Mouse (Mus musculus) G1E-ER4 (cell line): ENCODE data around the gene Olfr64. TPM values are rescaled to one million over a fixed set of nuclear protein-coding genes. Genes with fewer than 3 reads are reported as not detected.

ENCODE experiments used
- GATA1 ChIP-seq: IDR thresholded peaks from one replicate; pipeline ENCODE4 v1.8.0; 2012; ENCODE audit warnings: low read length, inconsistent platforms
- polyA plus RNA-seq: library from polyadenylated mRNA; stranded (reverse); fragments of >175 nt; gene quantifications from 2 replicates; pipeline ENCODE4 v1.2.3, GENCODE M21; 2012

Gene Olfr64
- polyA plus RNA-seq, 1 experiment = not detected

GRCm38 (mm10) chr7:103853090-103853489, 41.2 kb downstream of the Olfr64 start, which contains the start of gene Hbb-y:
TSS of gene Hbb-y (minus strand) at chr7:103853216.
- no peak for TF ChIP-seq GATA1

GRCm38 (mm10) chr7:103844525-103845325, 49.6 kb downstream of the Olfr64 start:
- no peak for TF ChIP-seq GATA1

- no peak for TF ChIP-seq GATA1
Observed at GRCm38 (mm10) chr7:103843034-103843433, 51.3 kb downstream of the Olfr64 start, which contains the start of gene Hbb-bh1. TSS of gene Hbb-bh1 (minus strand) at chr7:103843164.

- no peak for TF ChIP-seq GATA1
Observed at GRCm38 (mm10) chr7:103840268-103840667, 54.0 kb downstream of the Olfr64 start, which contains the start of gene Hbb-bh2. TSS of gene Hbb-bh2 (minus strand) at chr7:103840520.

Other genes starting within 250 kb of the Olfr64 start
- not detected in 2 replicates for gene Olfr623, start 230.8 kb downstream of the Olfr64 start, polyA plus RNA-seq
- not detected in 2 replicates for gene Olfr624, start 223.3 kb downstream of the Olfr64 start, polyA plus RNA-seq
- gene Olfr625-ps1, start 211.8 kb downstream of the Olfr64 start, polyA plus RNA-seq = not detected in 2 replicates
- not detected in 2 replicates for gene Olfr243, start 179.8 kb downstream of the Olfr64 start, polyA plus RNA-seq
- gene Olfr628, start 164.1 kb downstream of the Olfr64 start, polyA plus RNA-seq = not detected in 2 replicates
- gene Olfr629, start 149.5 kb downstream of the Olfr64 start, polyA plus RNA-seq = not detected in 2 replicates
- not detected in 2 replicates for gene Olfr630, start 137.2 kb downstream of the Olfr64 start, polyA plus RNA-seq
- gene Olfr69, start 122.9 kb downstream of the Olfr64 start, polyA plus RNA-seq = not detected in 2 replicates
- gene Olfr68, start 114.8 kb downstream of the Olfr64 start, polyA plus RNA-seq = not detected in 2 replicates
- gene Olfr67, start 102.7 kb downstream of the Olfr64 start, polyA plus RNA-seq = not detected in 2 replicates
- gene Hbb-bt, start 80.5 kb downstream of the Olfr64 start, polyA plus RNA-seq = 31.6 and 77.2 TPM in 2 replicates
- 5,963 and 6,563 TPM in 2 replicates for gene Hbb-bs, start 66.4 kb downstream of the Olfr64 start, polyA plus RNA-seq
- gene Hbb-bh2, start 54.0 kb downstream of the Olfr64 start, polyA plus RNA-seq = not detected in 2 replicates
- gene Hbb-bh1, start 51.3 kb downstream of the Olfr64 start, polyA plus RNA-seq = not detected in 2 replicates
- gene Hbb-y, start 41.3 kb downstream of the Olfr64 start, polyA plus RNA-seq = not detected in 2 replicates
- gene Olfr66, start 8.2 kb downstream of the Olfr64 start, polyA plus RNA-seq = not detected in 2 replicates
- gene Olfr65, start 9.0 kb upstream of the Olfr64 start, polyA plus RNA-seq = not detected in 2 replicates
- gene Olfr631, start 34.3 kb upstream of the Olfr64 start, polyA plus RNA-seq = not detected in 2 replicates
- gene Olfr632, start 39.9 kb upstream of the Olfr64 start, polyA plus RNA-seq = not detected in 2 replicates
- not detected in 2 replicates for gene Olfr633, start 50.0 kb upstream of the Olfr64 start, polyA plus RNA-seq
- gene Olfr635, start 76.7 kb upstream of the Olfr64 start, polyA plus RNA-seq = not detected in 2 replicates
- gene Olfr638, start 104.3 kb upstream of the Olfr64 start, polyA plus RNA-seq = not detected in 2 replicates
- gene Olfr639, start 122.8 kb upstream of the Olfr64 start, polyA plus RNA-seq = not detected in 2 replicates
- not detected in 2 replicates for gene Olfr640, start 131.1 kb upstream of the Olfr64 start, polyA plus RNA-seq
- gene Olfr641, start 141.0 kb upstream of the Olfr64 start, polyA plus RNA-seq = not detected in 2 replicates
- gene Olfr642, start 158.2 kb upstream of the Olfr64 start, polyA plus RNA-seq = not detected in 2 replicates
- gene 4930516K23Rik, start 167.0 kb upstream of the Olfr64 start, polyA plus RNA-seq = not detected in 2 replicates
- not detected in 2 replicates for gene Olfr644, start 177.4 kb upstream of the Olfr64 start, polyA plus RNA-seq
- gene Olfr645, start 191.0 kb upstream of the Olfr64 start, polyA plus RNA-seq = not detected in 2 replicates
- not detected in 2 replicates for gene Olfr646, start 210.4 kb upstream of the Olfr64 start, polyA plus RNA-seq
- gene Ubqln5, start 235.3 kb upstream of the Olfr64 start, polyA plus RNA-seq = not detected in 2 replicates
- gene Olfr643, start 242.9 kb upstream of the Olfr64 start, polyA plus RNA-seq = not detected in 2 replicates
- gene Ubqln3, start 248.8 kb upstream of the Olfr64 start, polyA plus RNA-seq = not detected in 2 replicates